In the genomic region with DNA sequence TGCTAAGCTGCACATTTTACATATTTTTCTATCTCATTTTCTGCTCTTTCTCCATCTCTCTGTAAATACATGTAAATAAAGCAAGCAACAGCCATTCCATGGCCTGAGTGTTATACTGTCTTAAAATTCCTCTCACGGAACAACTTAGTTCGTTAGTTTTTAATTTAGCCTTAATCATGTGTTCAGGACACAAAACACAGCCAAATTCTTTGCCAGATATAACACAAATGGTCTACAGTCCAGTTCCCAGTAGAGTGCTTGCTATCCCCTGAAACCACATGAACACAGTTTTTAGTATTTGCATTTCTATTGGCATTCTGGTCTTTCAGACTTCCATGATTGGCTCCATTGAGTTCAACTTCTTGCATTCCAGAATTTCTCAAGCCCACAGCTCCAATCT, we compare ENCODE assay signal across 22 mouse cellular contexts. TPM values are rescaled to one million over a fixed set of nuclear protein-coding genes. Genes with fewer than 3 reads are reported as not detected.
DNase-seq lines count a peak whose midpoint lies in the region; ATAC-seq and TF ChIP-seq lines count a peak whose summit lies in the region.
"Had no signal": no experiment of that assay in that cellular context is flagged by ENCODE, and none has a peak within 500 bp of the region (broad histone marks: within the 10 kb centered on the region; RNA-seq: fewer than 3 reads in every experiment).

No protein-coding gene starts in this region.

- H3K9ac ChIP-seq in forebrain, embryonic 14.5 days (ENCODE audit: low read length), result no peak overlapping the region
- no peak overlapping the region for H3K9ac ChIP-seq in heart, embryonic 12.5 days
- H3K9ac ChIP-seq: embryonic facial prominence, embryonic 13.5 days; embryonic facial prominence, embryonic 15.5 days; forebrain, embryonic 15.5 days had no signal

- ATAC-seq in forebrain, embryonic 14.5 days, result no peak
- no peak for ATAC-seq in heart, embryonic 12.5 days (ENCODE audit: insufficient number of reproducible peaks, low FRiP score)
- ATAC-seq: activated CD4-positive, CD25-positive, alpha-beta regulatory T cell, adult 4 months; forebrain, embryonic 15.5 days; Patski had no signal

- no peaks in the 10 kb centered on the region for H3K36me3 ChIP-seq in forebrain, embryonic 14.5 days (ENCODE audit: control insufficient read depth, insufficient read depth, low read length)
- no peaks in the 10 kb centered on the region for H3K36me3 ChIP-seq in forebrain, embryonic 10.5 days (replicated peaks)
- H3K36me3 ChIP-seq in heart, embryonic 12.5 days, result no peaks in the 10 kb centered on the region
- H3K36me3 ChIP-seq: embryonic facial prominence, embryonic 13.5 days; embryonic facial prominence, embryonic 15.5 days; forebrain, embryonic 15.5 days had no signal

- no peak for TF ChIP-seq POLR2A in brain, embryonic 14.5 days (IDR thresholded peaks at IDR 0.05; ENCODE audit: borderline replicate concordance, extremely low read depth, insufficient read depth, insufficient read length, poor library complexity, severe bottlenecking)

- no peak overlapping the region for H3K4me3 ChIP-seq in forebrain, embryonic 14.5 days (ENCODE audit: low read depth, low read length)
- H3K4me3 ChIP-seq in forebrain, embryonic 10.5 days, result no peak overlapping the region
- no peak overlapping the region for H3K4me3 ChIP-seq in heart, embryonic 12.5 days
- H3K4me3 ChIP-seq: embryonic facial prominence, embryonic 13.5 days; embryonic facial prominence, embryonic 15.5 days; erythroblast, embryonic 14.5 days; forebrain, embryonic 15.5 days had no signal

- no peak for TF ChIP-seq CTCF in brain, embryonic 14.5 days (IDR thresholded peaks at IDR 0.05; ENCODE audit: borderline replicate concordance, extremely low read depth, insufficient read depth, insufficient read length)

- no peak overlapping the region for H3K4me2 ChIP-seq in forebrain, embryonic 14.5 days (ENCODE audit: low read length)
- H3K4me2 ChIP-seq in heart, embryonic 12.5 days, result no peak overlapping the region
- H3K4me2 ChIP-seq: embryonic facial prominence, embryonic 13.5 days; embryonic facial prominence, embryonic 15.5 days; forebrain, embryonic 15.5 days had no signal

- DNase-seq in forebrain, embryonic 14.5 days (ENCODE audit: low spot score), result peak; percentile 37
- no peak for DNase-seq in forebrain, embryonic 10.5 days (ENCODE audit: extremely low spot score, low spot score)
- DNase-seq in Muller cell, postnatal 12 days (ENCODE audit: inconsistent ontology term), result peak; percentile 30
- peak; percentile 62 for DNase-seq in brain, embryonic 14.5 days (ENCODE audit: low read depth)
- DNase-seq: adrenal gland, adult 8-10 months; adrenal gland, postnatal 14 days; adrenal gland, postnatal 36 days; cerebellum, adult 11 months; cerebellum, adult 18-20 months; cerebellum, adult 8-10 months; cerebellum, adult 9-11 months; cerebellum, postnatal 14 days; cerebellum, postnatal 36 days; embryo, embryonic 11 days had no signal

- H3K27ac ChIP-seq in forebrain, embryonic 14.5 days (ENCODE audit: low read depth, low read length), result no peak overlapping the region
- H3K27ac ChIP-seq in forebrain, embryonic 10.5 days, result no peak overlapping the region
- H3K27ac ChIP-seq in heart, embryonic 12.5 days (ENCODE audit: poor library complexity, severe bottlenecking), result no peak overlapping the region
- H3K27ac ChIP-seq: embryonic facial prominence, embryonic 13.5 days; embryonic facial prominence, embryonic 15.5 days; forebrain, embryonic 15.5 days had no signal

- no peaks in the 10 kb centered on the region for H3K4me1 ChIP-seq in forebrain, embryonic 14.5 days (ENCODE audit: control insufficient read depth, insufficient read depth, low read length)
- H3K4me1 ChIP-seq in forebrain, embryonic 10.5 days, result no peaks in the 10 kb centered on the region
- no peaks in the 10 kb centered on the region for H3K4me1 ChIP-seq in heart, embryonic 12.5 days (replicated peaks)
- H3K4me1 ChIP-seq: forebrain, embryonic 15.5 days had no signal

- no peaks in the 10 kb centered on the region for H3K9me3 ChIP-seq in forebrain, embryonic 14.5 days (replicated peaks; ENCODE audit: control insufficient read depth, low read length)
- no peaks in the 10 kb centered on the region for H3K9me3 ChIP-seq in forebrain, embryonic 10.5 days
- no peaks in the 10 kb centered on the region for H3K9me3 ChIP-seq in heart, embryonic 12.5 days (replicated peaks)
- H3K9me3 ChIP-seq: embryonic facial prominence, embryonic 13.5 days; embryonic facial prominence, embryonic 15.5 days; forebrain, embryonic 15.5 days had no signal

- 37% methylated on average over 2 of the region's 2 CpGs for WGBS in forebrain, embryonic 14.5 days
- 95% methylated on average over 2 of the region's 2 CpGs for WGBS in forebrain, embryonic 10.5 days
- 85% methylated on average over 2 of the region's 2 CpGs for whole genome bisulfite sequencing in heart, embryonic 12.5 days

- no peaks in the 10 kb centered on the region for H3K27me3 ChIP-seq in forebrain, embryonic 14.5 days (replicated peaks; ENCODE audit: control insufficient read depth, insufficient read depth, low read length)
- no peaks in the 10 kb centered on the region for H3K27me3 ChIP-seq in forebrain, embryonic 10.5 days (ENCODE audit: poor library complexity, severe bottlenecking)
- no peaks in the 10 kb centered on the region for H3K27me3 ChIP-seq in heart, embryonic 12.5 days (replicated peaks)
- H3K27me3 ChIP-seq: embryonic facial prominence, embryonic 13.5 days; embryonic facial prominence, embryonic 15.5 days; forebrain, embryonic 15.5 days had no signal

RNA-seq across cellular contexts. Expression of gene Tnn, which starts 4.8 kb away (rescaled TPM):
- polyA plus RNA-seq in forebrain, embryonic 14.5 days (2014; fragmentation: Nextera tagmentation; extraction: Ambion mirVana), result 0.04 and 0.12 TPM in 2 replicates
- polyA plus RNA-seq in forebrain, embryonic 10.5 days (2016; fragmentation: Nextera tagmentation; extraction: Ambion mirVana), result not detected in 2 replicates
- polyA plus RNA-seq in brain, embryonic 14.5 days (2012; rRNA removed), result 0.04 and 0.40 TPM in 2 replicates
- 0.06 TPM in 1 of 2 replicates, not detected in the other for polyA plus RNA-seq in heart, embryonic 12.5 days (2016; fragmentation: Nextera tagmentation; extraction: Ambion mirVana)
- polyA plus RNA-seq: C2C12; erythroblast, embryonic 14.5 days; forebrain, embryonic 15.5 days had no signal

RNA-seq across cellular contexts. Expression of gene Mrps14, which starts 36.8 kb away (rescaled TPM):
- polyA plus RNA-seq in forebrain, embryonic 14.5 days (2014; fragmentation: Nextera tagmentation; extraction: Ambion mirVana), result 169 and 224 TPM in 2 replicates
- 240 and 251 TPM in 2 replicates for polyA plus RNA-seq in forebrain, embryonic 10.5 days (2016; fragmentation: Nextera tagmentation; extraction: Ambion mirVana)
- 33.9 and 50.0 TPM in 2 replicates for polyA plus RNA-seq in brain, embryonic 14.5 days (2012; rRNA removed)
- 184 and 185 TPM in 2 replicates for polyA plus RNA-seq in heart, embryonic 12.5 days (2016; fragmentation: Nextera tagmentation; extraction: Ambion mirVana)

RNA-seq across cellular contexts. Expression of gene Cacybp, which starts 54.5 kb away (rescaled TPM):
- 325 and 340 TPM in 2 replicates for polyA plus RNA-seq in forebrain, embryonic 14.5 days (2014; fragmentation: Nextera tagmentation; extraction: Ambion mirVana)
- polyA plus RNA-seq in forebrain, embryonic 10.5 days (2016; fragmentation: Nextera tagmentation; extraction: Ambion mirVana), result 361 and 381 TPM in 2 replicates
- polyA plus RNA-seq in brain, embryonic 14.5 days (2012; rRNA removed), result 66.6 and 75.1 TPM in 2 replicates
- 175 and 181 TPM in 2 replicates for polyA plus RNA-seq in heart, embryonic 12.5 days (2016; fragmentation: Nextera tagmentation; extraction: Ambion mirVana)
